Comparison of ENCODE assay signal across 8 mouse cellular contexts in the genomic region with DNA sequence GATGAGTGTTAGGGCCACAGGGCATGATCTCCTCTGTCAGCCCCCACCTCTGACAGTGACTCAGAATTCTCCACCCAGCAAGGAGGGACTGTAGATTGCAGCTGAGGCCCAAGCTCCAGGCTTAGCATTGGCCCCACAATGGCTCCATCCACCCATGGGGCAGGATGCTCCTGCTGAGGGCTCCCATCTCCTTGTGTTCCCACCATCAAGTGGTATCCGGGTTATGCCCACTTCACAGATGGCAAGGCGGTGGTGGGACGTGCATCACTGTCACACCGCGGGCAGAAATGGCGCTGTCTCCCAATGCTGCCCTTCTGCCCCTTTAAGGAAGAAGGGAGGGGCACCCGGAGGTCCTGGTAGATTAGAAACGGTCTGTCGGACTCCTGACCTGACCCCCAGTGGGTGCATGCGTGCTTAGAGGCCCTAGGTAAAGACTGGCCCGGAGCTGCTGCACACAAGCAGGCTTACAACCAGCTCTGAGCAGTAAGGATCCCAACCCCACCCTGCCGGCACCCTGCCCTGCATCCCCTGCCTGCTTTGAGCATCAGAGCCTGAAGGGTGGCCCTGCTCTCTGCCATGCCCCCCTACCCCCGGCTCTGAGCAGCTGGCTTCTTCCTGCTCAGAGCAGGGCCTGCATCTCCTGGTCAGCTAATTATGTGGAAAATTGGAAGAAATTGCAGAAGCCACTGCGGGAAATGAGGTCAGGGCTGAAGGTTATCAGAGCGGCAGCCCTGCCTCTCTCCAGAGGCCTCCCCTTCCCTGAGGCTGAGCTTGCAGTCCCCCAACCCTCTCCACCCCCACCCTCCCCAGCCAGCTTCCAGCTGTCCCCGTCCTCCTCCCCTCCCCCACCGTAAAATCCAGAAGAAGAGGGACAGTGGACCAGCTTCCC.
DNase-seq lines count a peak whose midpoint lies in the region; ATAC-seq and TF ChIP-seq lines count a peak whose summit lies in the region.

No protein-coding gene starts in this region.

- peak overlapping the region; percentile 92 for H3K27ac ChIP-seq in hindbrain, embryonic 12.5 days
- H3K27ac ChIP-seq in liver, embryonic 15.5 days (replicated peaks) = peak overlapping the region; percentile 97

- peak overlapping the region; percentile 12 for H3K4me2 ChIP-seq in hindbrain, embryonic 12.5 days (replicated peaks)
- H3K4me2 ChIP-seq in liver, embryonic 15.5 days = peak overlapping the region; percentile 86

- WGBS in hindbrain, embryonic 12.5 days = 16% methylated on average over 17 of the region's 17 CpGs
- WGBS in liver, embryonic 15.5 days (ENCODE audit: insufficient replicate concordance) = 29% methylated on average over 17 of the region's 17 CpGs

- ATAC-seq in hindbrain, embryonic 12.5 days (ENCODE audit: low FRiP score) = peak; percentile 38
- peak; percentile 46 for ATAC-seq in liver, embryonic 15.5 days (ENCODE audit: insufficient read depth)

- H3K27me3 ChIP-seq in E14TG2a.4 (ENCODE audit: insufficient read depth, low read length) = peaks cover 4% of the 10 kb centered on the region
- peaks cover 7% of the 10 kb centered on the region; the same call in 1 of the 2 replicates for H3K27me3 ChIP-seq in hindbrain, embryonic 12.5 days
- no peaks in the 10 kb centered on the region for H3K27me3 ChIP-seq in liver, embryonic 15.5 days

- peak; percentile 55 for DNase-seq in adrenal gland, adult 2 months
- no peak for DNase-seq in adrenal gland, postnatal 14 days
- no peak for DNase-seq in urinary bladder, postnatal 36 days (ENCODE audit: low spot score in 2 of 2)
- no peak for DNase-seq in ovary, adult 18-20 months (ENCODE audit: low spot score)
- DNase-seq in cerebellum, postnatal 4 days (ENCODE audit: low spot score in 2 of 2) = no peak

- H3K4me1 ChIP-seq in E14TG2a.4 (replicated peaks; ENCODE audit: low read depth, low read length) = peaks cover 50% of the 10 kb centered on the region
- H3K4me1 ChIP-seq in hindbrain, embryonic 12.5 days = peaks cover 95% of the 10 kb centered on the region
- H3K4me1 ChIP-seq in liver, embryonic 15.5 days (replicated peaks) = peaks cover 78% of the 10 kb centered on the region

- H3K9me3 ChIP-seq in E14TG2a.4 (ENCODE audit: low read length) = no peaks in the 10 kb centered on the region
- no peaks in the 10 kb centered on the region for H3K9me3 ChIP-seq in hindbrain, embryonic 12.5 days (replicated peaks)
- H3K9me3 ChIP-seq in liver, embryonic 15.5 days (replicated peaks) = no peaks in the 10 kb centered on the region

- H3K4me3 ChIP-seq in E14TG2a.4 (replicated peaks; ENCODE audit: low read length) = peak overlapping the region; percentile 57
- no peak overlapping the region for H3K4me3 ChIP-seq in hindbrain, embryonic 12.5 days
- peak overlapping the region; percentile 65 for H3K4me3 ChIP-seq in liver, embryonic 15.5 days (replicated peaks)

- H3K36me3 ChIP-seq in E14TG2a.4 (ENCODE audit: insufficient read depth, low read length) = no peaks in the 10 kb centered on the region
- no peaks in the 10 kb centered on the region for H3K36me3 ChIP-seq in hindbrain, embryonic 12.5 days
- no peaks in the 10 kb centered on the region for H3K36me3 ChIP-seq in liver, embryonic 15.5 days (replicated peaks)

- peak overlapping the region; percentile 29; the same call in 1 of the 2 replicates for H3K9ac ChIP-seq in hindbrain, embryonic 12.5 days
- H3K9ac ChIP-seq in liver, embryonic 15.5 days = peak overlapping the region; percentile 76

- no peak for TF ChIP-seq CTCF in E14TG2a.4 (conservative IDR thresholded peaks at IDR 0.05; ENCODE audit: low read length)
